Mouse (Mus musculus): ENCODE results near the gene Siah2.

DNA sequence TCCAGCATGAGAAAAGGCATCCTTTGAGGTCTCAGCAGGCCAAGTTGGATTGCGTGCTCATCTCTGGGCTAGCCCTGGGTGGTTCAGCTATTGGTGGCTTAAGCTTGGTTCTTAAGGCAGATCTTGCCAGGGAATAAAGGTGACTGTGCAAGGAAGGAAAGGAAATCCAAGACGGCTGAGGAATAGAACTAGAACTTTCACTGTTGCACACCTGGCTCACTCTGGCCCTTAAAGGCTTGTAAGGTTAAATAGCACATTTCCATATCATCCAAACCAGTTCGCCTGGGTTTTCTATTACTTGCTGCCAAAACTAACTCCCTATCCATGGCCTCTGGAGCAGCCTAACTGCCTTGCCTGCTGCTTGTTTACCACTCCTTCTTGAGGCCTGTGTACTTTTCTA is 38.4 kb upstream of the Siah2 start:
- TF ChIP-seq POLR2A (IDR thresholded peaks at IDR 0.05; ENCODE audit: borderline replicate concordance, insufficient read depth, low read length) (no peak), CTCF (IDR thresholded peaks at IDR 0.05; ENCODE audit: borderline replicate concordance, insufficient read depth, low read depth, low read length) (no peak)
